Mouse (Mus musculus) bone marrow, adult 2 months (tissue): Measurements from ENCODE around the gene Polr2m. TPM values are rescaled to one million over a fixed set of nuclear protein-coding genes. Genes with fewer than 3 reads are reported as not detected.
"Not testable (repeated sequence)": the region's sequence is repeated elsewhere in the genome, so short reads cannot be mapped to it uniquely, and the experiment has no call there.

Experiments
- H3K27ac ChIP-seq: fragments of 200-500 bp; 2 replicates; pipeline ENCODE4 v1.5.1; 2012; ENCODE audit warnings: low read depth, mild to moderate bottlenecking, control low read depth, inconsistent platforms, low read length; ENCODE audit not compliant: control insufficient read depth, poor library complexity, insufficient read depth
- H3K4me1 ChIP-seq: fragments of 200-500 bp; 2 replicates; pipeline ENCODE4 v1.6.1; 2011; ENCODE audit warnings: low read length; ENCODE audit not compliant: control insufficient read depth, insufficient read depth
- H3K4me3 ChIP-seq: fragments of 200-500 bp; replicated peaks from 2 replicates; pipeline ENCODE3; 2011; ENCODE audit warnings: mild to moderate bottlenecking, low read depth, low read length, control low read depth; ENCODE audit not compliant: control insufficient read depth
- CTCF ChIP-seq: fragments of 200-500 bp; IDR thresholded peaks from 2 replicates; pipeline ENCODE4 v1.5.1; 2011; ENCODE audit warnings: low read length, control low read depth; ENCODE audit not compliant: control insufficient read depth, insufficient read depth
- POLR2A ChIP-seq: fragments of 200-500 bp; IDR thresholded peaks from 2 replicates; pipeline ENCODE4 v1.6.1; 2011; ENCODE audit warnings: low read depth, mild to moderate bottlenecking, control low read depth, low read length, borderline replicate concordance; ENCODE audit not compliant: control insufficient read depth
- WGBS: fragments of 180-500 bp; shearing (Covaris S2); methylation state at CpG from one replicate; pipeline ENCODE4 v1.1.7; 2018; 5-methylcytosine and 5-hydroxymethylcytosine counted together
- polyA plus RNA-seq: library from polyadenylated mRNA; stranded (reverse); fragments of >200 nt; gene quantifications from 2 replicates; pipeline ENCODE4 v1.2.4, GENCODE M21; 2011; ENCODE audit warnings: low replicate concordance; ENCODE audit not compliant: missing spikeins, insufficient read depth, insufficient read length

Gene Polr2m
- polyA plus RNA-seq, 1 experiment: 43.8 TPM

- TF ChIP-seq POLR2A: no peak
- TF ChIP-seq CTCF: no peak
- WGBS: 1% methylated on average over 14 of the region's 14 CpGs
- H3K4me3 ChIP-seq: peak overlapping the region; percentile 97
- H3K4me1 ChIP-seq: no peaks in the 10 kb centered on the region
- H3K27ac ChIP-seq: peak overlapping the region; percentile 90
Measured at GRCm38 (mm10) chr9:71484871-71485474, 762 bp downstream of the Polr2m start.

DNA sequence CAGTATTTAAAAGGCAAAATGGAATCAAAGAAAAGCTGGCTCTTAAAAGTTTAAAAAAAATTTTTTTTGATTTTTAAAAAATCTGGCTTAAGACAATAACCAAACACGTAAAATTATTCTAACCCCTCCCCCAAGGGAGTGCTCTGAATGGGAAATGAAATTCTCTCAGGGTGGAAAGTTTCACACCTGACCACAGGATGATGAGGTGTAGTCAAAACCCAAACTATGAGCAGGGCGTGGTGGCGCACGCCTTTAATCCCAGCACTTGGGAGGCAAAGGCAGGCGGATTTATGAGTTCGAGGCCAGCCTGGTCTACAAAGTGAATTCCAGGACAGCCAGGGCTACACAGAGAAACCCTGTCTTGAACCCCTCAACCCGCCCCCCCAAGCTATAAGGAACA lies 1.9 kb downstream of the Polr2m start:
- WGBS: 78% methylated on average over 7 of the region's 7 CpGs
- H3K27ac ChIP-seq, H3K4me3 ChIP-seq, H3K4me1 ChIP-seq: not testable (repeated sequence)

DNA sequence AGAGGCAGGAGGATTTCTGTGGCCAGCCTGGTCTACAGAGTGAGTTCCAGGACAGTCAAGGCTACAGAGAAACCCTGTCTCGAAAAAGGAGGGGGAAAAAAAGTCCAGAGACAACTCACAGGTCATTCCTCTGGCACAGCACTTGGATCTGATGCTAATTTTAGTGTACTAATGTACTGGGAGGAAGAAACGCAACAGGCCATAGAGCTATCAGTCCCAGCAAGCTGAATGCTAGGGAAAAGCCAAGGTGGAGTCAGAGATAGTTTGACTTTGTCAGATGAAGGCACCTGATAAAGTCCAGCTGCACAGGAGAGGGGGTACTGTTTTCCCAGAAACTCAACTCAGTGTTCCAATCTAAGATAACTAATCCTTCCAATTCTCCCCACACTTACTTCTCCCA lies 5.4 kb downstream of the Polr2m start:
- Histone ChIP-seq H3K4me3 (no peak overlapping the region), H3K4me1 (no peaks in the 10 kb centered on the region), H3K27ac (no peak overlapping the region)
- 73% methylated on average over 2 of the region's 2 CpGs for WGBS
- TF ChIP-seq CTCF (no peak), POLR2A (no peak)

GRCm38 (mm10) chr9:71479413-71479812 lies 6.3 kb downstream of the Polr2m start:
- WGBS: 91% methylated on average over 9 of the region's 9 CpGs
- TF ChIP-seq CTCF (no peak), POLR2A (no peak)
- Histone ChIP-seq H3K27ac (no peak overlapping the region), H3K4me1 (no peaks in the 10 kb centered on the region), H3K4me3 (no peak overlapping the region)

GRCm38 (mm10) chr9:71478596-71478995 lies 7.1 kb downstream of the Polr2m start:
- no peaks in the 10 kb centered on the region for H3K4me1 ChIP-seq
- 90% methylated on average over 7 of the region's 7 CpGs for WGBS
- H3K4me3 ChIP-seq: no peak overlapping the region
- no peak overlapping the region for H3K27ac ChIP-seq
- no peak for TF ChIP-seq CTCF

DNA sequence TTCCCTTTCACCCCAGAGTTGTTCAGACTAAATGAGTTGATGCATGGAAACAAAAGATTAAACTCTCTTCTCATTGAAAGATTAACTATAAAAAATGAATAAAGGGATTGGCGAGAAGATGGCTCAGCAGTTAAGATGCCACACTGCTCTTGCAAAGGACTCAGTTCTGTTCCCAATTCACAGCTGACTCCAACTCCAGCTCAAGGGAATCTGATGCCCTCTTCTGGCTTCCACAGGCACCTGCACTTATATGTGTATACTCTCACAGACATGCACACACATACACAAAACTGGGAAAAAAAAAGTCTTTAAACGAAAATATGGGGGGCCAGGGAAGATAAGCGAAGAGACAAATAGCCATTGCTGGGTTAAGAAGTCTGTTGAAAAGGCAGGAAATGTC lies 9.1 kb downstream of the Polr2m start:
- no peak for TF ChIP-seq POLR2A
- TF ChIP-seq CTCF: no peak
- Histone ChIP-seq H3K4me1 (no peaks in the 10 kb centered on the region), H3K27ac (no peak overlapping the region), H3K4me3 (no peak overlapping the region)
- 91% methylated on average over 3 of the region's 3 CpGs for WGBS

GRCm38 (mm10) chr9:71475536-71475935 lies 10.2 kb downstream of the Polr2m start:
- Histone ChIP-seq H3K4me1 (no peaks in the 10 kb centered on the region), H3K4me3 (no peak overlapping the region), H3K27ac (no peak overlapping the region)
- TF ChIP-seq CTCF: no peak
- TF ChIP-seq POLR2A: no peak
- WGBS: 91% methylated on average over 4 of the region's 4 CpGs

DNA sequence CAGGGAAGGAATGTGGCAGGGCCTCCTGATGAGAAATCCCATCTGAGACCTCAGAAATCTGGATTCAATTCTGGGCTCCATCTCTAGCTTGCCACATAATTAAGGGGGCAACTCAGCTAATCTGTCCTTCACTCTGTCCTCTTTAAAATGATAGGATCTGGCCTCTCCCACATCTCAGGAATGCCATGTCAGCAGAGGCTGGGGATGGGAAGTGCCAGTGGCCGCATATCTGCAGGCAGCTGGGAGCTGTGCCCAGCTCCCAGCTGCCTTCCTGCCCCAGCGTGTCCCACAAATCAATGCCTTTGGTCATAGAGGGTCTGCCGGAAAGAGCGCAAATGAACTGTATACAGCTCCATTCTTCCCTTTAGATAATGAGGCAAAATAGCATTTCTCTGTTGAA lies 18.3 kb downstream of the Polr2m start:
- TF ChIP-seq POLR2A: no peak
- TF ChIP-seq CTCF: no peak
- 75% methylated on average over 4 of the region's 4 CpGs for WGBS
- Histone ChIP-seq H3K4me1 (no peaks in the 10 kb centered on the region), H3K27ac (no peak overlapping the region), H3K4me3 (no peak overlapping the region)

- Histone ChIP-seq H3K27ac (no peak overlapping the region), H3K4me3 (no peak overlapping the region), H3K4me1 (no peaks in the 10 kb centered on the region)
- TF ChIP-seq POLR2A: no peak
- TF ChIP-seq CTCF: no peak
- WGBS: 54% methylated on average over 3 of the region's 3 CpGs
Measured at GRCm38 (mm10) chr9:71466111-71466510, 19.6 kb downstream of the Polr2m start.
